In genomic region chr3:119933049-119933511, GRCm38 (mm10) we compare ENCODE assay signal across 8 mouse cellular contexts.
DNase-seq lines count a peak whose midpoint lies in the region.
"Had no signal": no experiment of that assay in that cellular context is flagged by ENCODE, and none has a peak within 500 bp of the region (broad histone marks: within the 10 kb centered on the region; RNA-seq: fewer than 3 reads in every experiment).

No protein-coding gene starts in this region.

- intact Hi-C loops in heart, postnatal 25 days (cut with DNase I) = no loop called here

- DNase-seq in heart, postnatal 4 days = peak; percentile 23
- DNase-seq in heart, postnatal 25 days (ENCODE audit: low spot score) = no peak
- DNase-seq in urinary bladder, postnatal 14 days (ENCODE audit: low spot score) = peak; percentile 31
- no peak for DNase-seq in urinary bladder, postnatal 4 days (ENCODE audit: low spot score in 2 of 2)
- DNase-seq in layer of hippocampus, adult 9-11 months = peak; percentile 45
- no peak for DNase-seq in neural tube, embryonic 10.5 days (ENCODE audit: extremely low spot score, low spot score)
- DNase-seq in frontal cortex, postnatal 10 days (ENCODE audit: low spot score in 2 of 2) = no peak
- DNase-seq: kidney, adult 11 months had no signal

Comparison
In these comparisons a context has a peak if more than half of its experiments do, and no peak if none do; other contexts are left out.
1. DNase-seq: peak in heart, postnatal 4 days (single experiment), urinary bladder, postnatal 14 days (single experiment) and layer of hippocampus, adult 9-11 months (single experiment); none in heart, postnatal 25 days (single experiment), urinary bladder, postnatal 4 days (0 of 2), neural tube, embryonic 10.5 days (single experiment) and frontal cortex, postnatal 10 days (0 of 2).